Mouse (Mus musculus) gastrocnemius, postnatal 36 days (tissue): ENCODE data around the gene Amigo3. TPM values are rescaled to one million over a fixed set of nuclear protein-coding genes. Genes with fewer than 3 reads are reported as not detected.

Experiments used
- DNase-seq, 2 experiments: peaks; one replicate each; pipeline ENCODE4 v3.0.0; 2022
- intact Hi-C: fragments of 180-260 bp; cut with DNase I; formaldehyde crosslinking; loops from one replicate; pipeline ENCODE4 v1.15.1; 2025
- microRNA-seq, 2 experiments: library from miRNA; unstranded; fragments of <30 nt; microRNA quantifications; one replicate each; pipeline ENCODE4 v1.2.0; 2021
- total RNA-seq, 2 experiments: library from RNA; stranded (reverse); gene quantifications; 2 replicates each; pipeline ENCODE4 v1.2.3; 2021

The Amigo3 gene
- total RNA-seq, 2 experiments from 2014 or later = 1.5 to 2.6 TPM

DNA sequence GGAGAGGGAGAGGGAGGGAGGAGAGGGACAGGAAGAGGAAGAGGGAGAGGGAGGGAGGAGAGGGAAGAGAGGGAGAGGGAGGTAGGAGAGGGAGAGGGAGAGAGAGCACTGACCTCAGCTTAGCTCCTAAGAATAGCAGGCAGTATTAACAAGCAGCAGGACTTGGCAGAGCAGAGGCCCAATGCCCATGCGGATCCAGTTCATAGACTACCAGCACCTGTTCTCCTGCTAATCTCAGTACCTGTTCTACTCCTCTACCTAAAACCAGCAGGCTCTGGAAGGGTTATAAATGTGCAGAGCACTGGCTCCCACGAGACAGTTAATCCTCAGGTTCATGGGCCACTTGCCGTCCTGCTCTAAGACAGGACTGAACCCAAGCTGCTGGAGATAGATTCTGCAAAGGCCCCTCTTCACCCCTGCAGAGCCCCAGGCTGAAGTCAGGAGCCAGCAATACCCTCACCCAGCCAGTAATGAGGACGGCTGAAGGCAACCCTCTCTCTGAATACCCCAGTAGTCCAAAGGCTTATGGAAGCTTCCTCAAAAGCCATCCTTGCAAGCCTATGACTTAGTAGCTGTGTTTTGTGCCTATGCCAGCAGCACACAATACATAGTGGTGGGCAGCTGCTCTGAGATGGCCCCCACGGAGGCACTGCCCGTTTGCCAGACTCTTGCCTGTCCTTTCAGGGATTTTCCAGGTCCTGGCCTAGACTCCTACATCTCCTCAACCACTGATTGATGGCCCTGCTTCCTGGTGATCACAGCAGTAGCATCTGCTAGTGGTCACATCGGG is 20.4 kb downstream of the Amigo3 start:
- no peak for DNase-seq
- intact Hi-C loops = no loop called here

- no peak for DNase-seq
- intact Hi-C loops = no loop called here
These were observed 27.2 kb downstream of the Amigo3 start, which contains the start of gene Mst1 for GRCm38 (mm10) chr9:108080168-108080567. Gene Mst1, plus strand, starts transcription at chr9:108080436.

GRCm38 (mm10) chr9:108082549-108082948 is 29.6 kb downstream of the Amigo3 start:
- DNase-seq = no peak
- intact Hi-C loops = no loop called here

GRCm38 (mm10) chr9:108082988-108083431 is 30.1 kb downstream of the Amigo3 start, which contains the start of gene Rnf123:
Gene Rnf123, minus strand, starts transcription at chr9:108083346.
- no peak for DNase-seq
- intact Hi-C loops = no loop called here

DNA sequence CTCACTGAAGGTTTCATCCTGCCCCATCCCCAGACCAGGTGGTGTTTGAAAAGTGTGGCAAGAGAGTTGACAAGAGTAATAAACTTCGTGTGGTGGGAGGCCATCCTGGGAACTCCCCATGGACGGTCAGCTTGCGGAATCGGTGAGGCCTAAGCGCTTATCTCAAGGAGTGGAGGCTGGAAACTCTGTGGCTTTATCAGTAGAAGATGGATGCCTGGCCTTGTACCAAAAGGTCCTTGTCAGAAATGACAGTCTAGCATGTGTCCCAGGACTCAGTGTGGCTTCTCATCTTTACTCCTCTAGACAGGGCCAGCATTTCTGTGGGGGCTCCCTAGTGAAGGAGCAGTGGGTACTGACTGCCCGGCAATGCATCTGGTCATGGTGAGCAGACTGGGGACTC is 30.6 kb downstream of the Amigo3 start:
- intact Hi-C loops = no loop called here
- DNase-seq = no peak

- no peak for DNase-seq
- intact Hi-C loops = no loop called here
These were observed 32.3 kb downstream of the Amigo3 start for GRCm38 (mm10) chr9:108085261-108085660.

- DNase-seq = no peak
- intact Hi-C loops = loop anchor here (5.0 kb wide), 1 partner anchor 202 kb away; the partner anchor contains the start of gene Nicn1
These were observed 37.7 kb downstream of the Amigo3 start for GRCm38 (mm10) chr9:108090611-108091120.

GRCm38 (mm10) chr9:108093586-108093985 is 40.6 kb downstream of the Amigo3 start:
- intact Hi-C loops = loop anchor here (5.0 kb wide), 1 partner anchor 199 kb away; the partner anchor contains the start of gene Nicn1
- no peak for DNase-seq

DNA sequence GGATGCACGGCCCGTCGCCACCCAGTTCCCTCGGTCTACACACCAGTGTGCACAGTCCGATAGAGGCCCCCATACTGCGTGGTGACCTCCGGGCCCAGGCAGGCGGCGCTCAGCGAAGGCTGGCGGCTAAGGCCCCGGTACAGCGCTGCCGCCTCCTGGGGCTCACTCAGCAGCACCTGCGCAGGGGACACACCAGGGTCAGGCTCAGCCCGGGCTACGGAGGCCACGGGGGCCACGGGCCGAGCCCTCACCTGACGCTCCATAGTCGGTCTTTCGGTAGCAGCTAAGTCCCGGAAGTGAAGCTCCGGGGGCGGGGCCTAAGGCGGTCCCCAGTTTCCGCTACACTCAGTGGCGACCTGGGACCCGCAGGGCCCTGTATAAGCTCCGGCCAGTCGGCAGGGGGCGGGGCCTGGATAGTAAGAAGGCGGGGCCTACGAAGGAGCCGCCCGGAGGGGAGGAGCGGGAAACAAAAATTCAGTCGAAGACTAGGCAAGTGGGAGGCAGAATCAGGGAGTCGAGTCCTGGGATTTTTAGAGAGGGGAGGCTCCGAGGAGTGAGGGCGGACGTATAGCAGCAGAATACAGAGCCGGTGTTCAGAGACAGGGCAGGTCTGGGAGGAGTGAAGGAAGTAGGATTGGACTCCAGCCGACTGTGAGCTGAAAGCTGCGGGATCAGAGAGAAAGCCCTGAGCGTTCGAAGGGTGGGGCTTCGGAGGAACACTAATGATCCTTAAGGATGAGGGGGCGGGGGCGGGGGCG is 41.4 kb downstream of the Amigo3 start, which contains the start of gene Apeh:
Gene Apeh (minus strand): TSS at position 423 of the 758 bp plus-strand sequence.
- intact Hi-C loops = loop anchor here (5.0 kb wide), 1 partner anchor 198 kb away; the partner anchor contains the start of gene Nicn1

DNA sequence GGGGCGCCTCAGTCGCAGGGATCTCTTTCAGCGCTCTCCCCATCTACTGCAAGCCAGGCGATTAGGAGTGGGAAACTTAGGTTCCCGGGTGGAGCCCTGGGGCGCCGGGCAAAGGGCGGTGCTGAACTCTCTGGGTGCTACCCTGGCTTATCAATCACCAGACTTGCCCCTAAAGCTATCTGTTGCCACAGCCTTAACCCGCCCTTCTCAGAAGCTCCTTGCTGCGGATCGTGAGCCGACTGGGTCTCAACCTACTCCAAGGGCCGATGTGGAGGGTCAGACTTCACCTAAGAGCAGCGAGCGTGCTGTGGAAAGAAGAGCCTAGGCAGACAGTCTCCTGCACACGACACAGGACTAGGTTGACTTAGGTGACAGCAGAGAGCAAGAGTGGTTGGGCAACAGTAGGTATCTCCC is 42.0 kb downstream of the Amigo3 start:
- DNase-seq = peak in 1 of 2 experiments; percentile 37
- intact Hi-C loops = loop anchor here (5.0 kb wide), 1 partner anchor 197 kb away; the partner anchor contains the start of gene Nicn1

More for the DNA sequence above, 41.4 kb downstream of the Amigo3 start, which contains the start of gene Apeh:
- DNase-seq = peak; percentile 93 to 96

DNA sequence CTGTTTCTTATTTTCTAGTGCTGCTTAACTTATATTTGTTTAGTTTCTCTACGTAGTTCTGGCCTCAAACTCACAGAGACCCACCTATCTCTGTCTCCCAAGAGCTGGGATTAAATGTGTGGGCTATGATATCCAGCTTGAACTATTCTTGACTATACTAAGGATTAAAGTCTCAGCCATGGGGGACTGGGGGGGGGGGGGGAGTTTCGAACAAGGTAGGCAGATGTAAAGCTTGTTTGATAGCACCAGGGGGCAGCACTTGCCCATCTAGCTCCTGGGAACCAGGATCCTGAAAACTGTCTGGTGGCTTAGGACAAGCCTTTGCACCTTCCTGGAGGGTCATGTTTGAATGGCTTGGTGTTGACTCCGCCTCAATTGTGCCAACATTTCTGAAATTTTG is 42.6 kb downstream of the Amigo3 start:
- peak in 1 of 2 experiments; percentile 42 for DNase-seq
- intact Hi-C loops = no loop called here

- intact Hi-C loops = loop anchor here (2.0 kb wide), 2 partner anchors 103 to 185 kb away; no protein-coding TSS in a partner anchor
- no peak for DNase-seq
These were observed 43.2 kb downstream of the Amigo3 start for GRCm38 (mm10) chr9:108095949-108096712.

DNA sequence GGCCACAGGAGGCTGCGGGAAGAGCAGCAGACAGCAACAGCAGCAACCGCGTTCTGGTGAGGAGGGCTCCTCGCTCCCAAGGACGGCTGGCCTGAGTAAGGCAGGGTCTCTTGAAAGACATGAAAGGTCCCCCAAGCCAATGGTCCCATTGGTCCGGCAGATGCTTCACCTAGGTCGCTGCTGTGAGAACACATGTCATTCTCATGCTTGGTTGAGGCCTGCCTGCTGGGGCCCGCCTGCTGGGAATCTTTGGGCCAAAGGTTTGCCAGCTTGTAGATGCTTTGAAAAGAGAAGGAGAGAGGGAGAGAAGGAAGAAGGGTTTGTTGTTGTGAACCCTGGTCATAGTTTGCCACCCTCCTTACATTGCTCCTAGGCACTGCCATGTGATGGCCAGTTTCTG is 46.7 kb downstream of the Amigo3 start:
- intact Hi-C loops = loop anchor here (10.0 kb wide), 1 partner anchor 335 kb away; the partner anchor contains the start of gene BC048562
- DNase-seq = no peak

DNA sequence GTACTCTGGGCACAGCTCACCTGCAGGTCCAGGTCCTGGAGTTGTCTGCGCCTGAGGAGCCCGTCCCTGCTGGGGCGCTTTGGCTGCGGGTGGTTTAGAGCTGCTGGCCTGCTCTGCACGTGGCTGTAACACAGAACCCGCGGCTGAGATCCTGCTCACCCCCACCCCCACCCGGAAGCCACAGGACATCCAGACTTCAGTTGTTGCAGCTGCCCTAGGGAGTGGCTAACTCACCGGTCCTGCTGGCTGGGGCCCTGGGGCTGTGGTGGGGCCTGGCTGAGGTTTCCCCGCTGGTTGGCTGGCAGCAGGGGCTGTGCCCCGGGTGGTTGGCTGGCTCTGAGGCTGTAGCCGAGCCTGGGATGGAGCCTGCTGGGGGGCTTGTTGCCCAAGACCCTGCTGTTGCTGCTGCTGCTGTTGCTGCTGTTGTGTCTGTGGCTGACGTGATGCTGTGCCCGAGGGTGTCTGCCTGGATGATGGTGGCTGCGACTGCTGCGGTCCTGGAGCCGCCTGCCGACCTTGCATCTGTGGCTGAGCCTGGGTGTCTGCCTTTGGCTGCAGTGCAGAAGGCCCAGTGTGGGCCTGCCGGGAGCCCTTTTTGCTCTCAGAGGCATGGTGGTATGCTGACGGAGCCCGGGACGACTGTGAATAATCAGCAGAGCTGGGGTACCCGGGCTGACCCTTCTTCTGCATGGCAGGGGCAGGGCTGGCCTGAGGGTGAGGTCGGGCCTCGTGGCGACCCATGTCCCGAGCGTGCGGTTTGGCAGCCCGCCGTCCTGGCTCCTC is 52.0 kb downstream of the Amigo3 start:
- intact Hi-C loops = loop anchor here (10.0 kb wide), 1 partner anchor 330 kb away; the partner anchor contains the start of gene BC048562
- DNase-seq = no peak

Small RNA genes lying within 50 kb of the gene (microRNA-seq; reads per million reads assigned to microRNA genes)
- gene Gm47303 (0 reads per million in 2 experiments), gene Mir7088 (0 reads per million in 2 experiments)

Other genes with a start within 250 kb of the Amigo3 start
- 10 to 100 TPM; 16.4 to 19.1 TPM for gene Rbm6, start 179.9 kb upstream of the Amigo3 start, total RNA-seq
- gene Mon1a, start 165.0 kb upstream of the Amigo3 start, total RNA-seq = 10 to 100 TPM in 1 of 2 experiments, 1 to 10 TPM in 1; 8.7 to 10.4 TPM
- gene Mst1r, start 146.3 kb upstream of the Amigo3 start, total RNA-seq = under 1 TPM; 0.59 to 0.61 TPM
- not detected for gene Actl11, start 124.7 kb upstream of the Amigo3 start, total RNA-seq
- gene Camkv, start 117.5 kb upstream of the Amigo3 start, total RNA-seq = under 1 TPM in 1 of 2 experiments, not detected in 1; 0.28 TPM
- gene Traip, start 103.0 kb upstream of the Amigo3 start, total RNA-seq = under 1 TPM; 0.35 to 0.56 TPM
- 1 to 10 TPM; 2.7 to 3.3 TPM for gene Uba7, start 77.7 kb upstream of the Amigo3 start, total RNA-seq
- not detected for gene Gm20661, start 70.1 kb upstream of the Amigo3 start, total RNA-seq
- 1 to 10 TPM; 1.6 to 2.8 TPM for gene Inka1, start 67.3 kb upstream of the Amigo3 start, total RNA-seq
- gene Cdhr4, start 60.7 kb upstream of the Amigo3 start, total RNA-seq = under 1 TPM in 1 of 2 experiments, not detected in 1; 0.17 TPM
- gene Gm20662, start 56.8 kb upstream of the Amigo3 start, total RNA-seq = not detected
- gene Ip6k1, start 50.7 kb upstream of the Amigo3 start, total RNA-seq = 10 to 100 TPM; 19.1 to 20.3 TPM
- gene Gmppb, start 3.9 kb upstream of the Amigo3 start, total RNA-seq = 1 to 10 TPM; 3.3 to 3.8 TPM
- gene Mst1, start 27.3 kb downstream of the Amigo3 start, total RNA-seq = not detected
- gene Rnf123, start 30.2 kb downstream of the Amigo3 start, total RNA-seq = 100 to 1,000 TPM; 141 to 153 TPM
- gene Apeh, start 41.4 kb downstream of the Amigo3 start, total RNA-seq = 10 to 100 TPM; 26.0 to 31.0 TPM
- under 1 TPM; 0.05 TPM for gene Bsn, start 137.2 kb downstream of the Amigo3 start, total RNA-seq
- gene Dag1, start 210.8 kb downstream of the Amigo3 start, total RNA-seq = 100 to 1,000 TPM; 170 to 174 TPM
- 10 to 100 TPM in 1 of 2 experiments, 1 to 10 TPM in 1; 9.4 to 11.4 TPM for gene Nicn1, start 237.3 kb downstream of the Amigo3 start, total RNA-seq
- gene Amt, start 243.7 kb downstream of the Amigo3 start, total RNA-seq = 1 to 10 TPM in 1 of 2 experiments, under 1 TPM in 1; 0.94 to 1.3 TPM